Mouse (Mus musculus) embryonic facial prominence, embryonic 14.5 days (tissue): ENCODE results near the gene Tspan31. TPM values are rescaled to one million over a fixed set of nuclear protein-coding genes. Genes with fewer than 3 reads are reported as not detected.
"Not testable (repeated sequence)": the region's sequence is repeated elsewhere in the genome, so short reads cannot be mapped to it uniquely, and the experiment has no call there.

Source experiments
- ATAC-seq: fragments of 200-750 bp; cut with Nextera tagmentation; 2 replicates; pipeline ENCODE4 v1.8.0; 2017; ENCODE audit warnings: low read depth, moderate number of reproducible peaks, moderate TSS enrichment
- DNase-seq: peaks from one replicate; pipeline ENCODE4 v3.0.0-alpha.2; 2015; ENCODE audit warnings: low spot score
- H3K27ac ChIP-seq: fragments of 300-500 bp; sonication (generic); replicated peaks from 2 replicates; pipeline ENCODE4 v1.5.1; 2014; ENCODE audit warnings: low read depth, mild to moderate bottlenecking, low read length, moderate library complexity
- H3K27me3 ChIP-seq: fragments of 300-500 bp; sonication (generic); replicated peaks from 2 replicates; pipeline ENCODE4 v1.6.1; 2014; ENCODE audit warnings: low read length; ENCODE audit not compliant: control insufficient read depth, insufficient read depth
- H3K36me3 ChIP-seq: fragments of 300-500 bp; sonication (generic); 2 replicates; pipeline ENCODE4 v1.6.1; 2014; ENCODE audit warnings: low read length, mixed read lengths; ENCODE audit not compliant: control insufficient read depth, insufficient read depth
- H3K4me1 ChIP-seq: fragments of 300-500 bp; sonication (generic); 2 replicates; pipeline ENCODE4 v1.6.1; 2014; ENCODE audit warnings: antibody characterized with exemption, low read length; ENCODE audit not compliant: control insufficient read depth, insufficient read depth
- H3K4me2 ChIP-seq: fragments of 300-500 bp; sonication (generic); 2 replicates; pipeline ENCODE4 v1.6.1; 2014; ENCODE audit warnings: low read depth, mild to moderate bottlenecking, low read length, moderate library complexity, mixed read lengths
- H3K4me3 ChIP-seq: fragments of 300-500 bp; sonication (generic); 2 replicates; pipeline ENCODE4 v1.5.1; 2014; ENCODE audit warnings: low read depth, mild to moderate bottlenecking, low read length
- H3K9ac ChIP-seq: fragments of 300-500 bp; sonication (generic); 2 replicates; pipeline ENCODE4 v1.6.1; 2014; ENCODE audit warnings: low read depth, mild to moderate bottlenecking, low read length, moderate library complexity, mixed read lengths
- H3K9me3 ChIP-seq: fragments of 300-500 bp; sonication (generic); 2 replicates; pipeline ENCODE4 v1.6.1; 2016; ENCODE audit warnings: low read length; ENCODE audit not compliant: control insufficient read depth
- WGBS: fragments of 180-500 bp; shearing (Covaris S2); extraction: QIAGEN DNeasy Blood & Tissue Kit; methylation state at CpG from one replicate; pipeline ENCODE4 v1.1.7; 2014; 5-methylcytosine and 5-hydroxymethylcytosine counted together
- polyA plus RNA-seq: library from polyadenylated mRNA; unstranded; fragments of >200 nt; fragmentation: Nextera tagmentation; extraction: Ambion mirVana; gene quantifications from 2 replicates; pipeline ENCODE4 v1.2.1, GENCODE M21; 2014

Tspan31 gene
- polyA plus RNA-seq, 1 experiment from 2014 or later: 51.8 TPM

GRCm38 (mm10) chr10:127063239-127063872, 6.7 kb downstream of the Tspan31 start, which contains the start of gene Cdk4:
Gene Cdk4, plus strand, starts transcription at chr10:127063534.
- DNase-seq (peak; percentile 99), ATAC-seq (peak; percentile 88)
- Histone ChIP-seq H3K4me1 (peaks cover 13% of the 10 kb centered on the region), H3K27me3 (0 out of 2 replicates have a peak, but pooled peaks cover 11% of the 10 kb centered on the region), H3K9me3 (no peaks in the 10 kb centered on the region), H3K36me3 (peaks cover 39% of the 10 kb centered on the region), H3K4me3 (peak within 1 kb of the TSS; percentile 90), H3K27ac (peak within 1 kb of the TSS; percentile 88), H3K4me2 (peak within 1 kb of the TSS; percentile 93), H3K9ac (peak within 1 kb of the TSS; percentile 97)
- WGBS: under 1% methylated on average over 24 of the region's 46 CpGs

GRCm38 (mm10) chr10:127062503-127062902, 7.6 kb downstream of the Tspan31 start:
- DNase-seq (no peak), ATAC-seq (no peak)
- Histone ChIP-seq H3K9ac (no peak overlapping the region), H3K4me3 (no peak overlapping the region; the same call in 1 of the 2 replicates), H3K4me2 (no peak overlapping the region), H3K27me3 (peaks cover 13% of the 10 kb centered on the region; the same call in 1 of the 2 replicates), H3K9me3 (no peaks in the 10 kb centered on the region), H3K27ac (peak overlapping the region; percentile 50; the same call in 1 of the 2 replicates), H3K4me1 (peaks cover 13% of the 10 kb centered on the region), H3K36me3 (peaks cover 33% of the 10 kb centered on the region)
- WGBS: 73% methylated on average over 5 of the region's 5 CpGs

DNA sequence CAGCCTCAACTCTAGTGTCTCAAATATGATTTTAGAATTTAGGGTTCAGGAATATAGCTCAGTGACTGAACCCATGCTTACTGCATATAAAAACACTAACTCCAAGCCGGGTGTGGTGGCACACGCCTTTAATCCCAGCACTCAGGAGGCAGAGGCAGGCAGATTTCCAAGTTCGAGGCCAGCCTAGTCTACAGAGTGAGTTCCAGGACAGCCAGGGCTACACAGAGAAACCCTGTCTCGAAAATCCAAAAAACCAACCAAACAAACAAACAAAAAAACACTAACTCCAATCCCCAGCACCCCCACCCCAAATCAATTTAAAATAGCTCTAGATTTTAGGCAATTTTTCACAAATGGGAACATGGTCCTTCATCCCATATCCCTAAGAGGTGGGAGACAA, 8.0 kb downstream of the Tspan31 start:
- H3K27ac ChIP-seq, H3K9me3 ChIP-seq, ATAC-seq, H3K4me3 ChIP-seq, H3K9ac ChIP-seq, DNase-seq, H3K4me2 ChIP-seq: not testable (repeated sequence)
- 79% methylated on average over 4 of the region's 4 CpGs for WGBS
- Histone ChIP-seq H3K4me1 (peaks cover 13% of the 10 kb centered on the region), H3K27me3 (peaks cover 14% of the 10 kb centered on the region; the same call in 1 of the 2 replicates), H3K36me3 (peaks cover 33% of the 10 kb centered on the region)

- Histone ChIP-seq H3K36me3 (peaks cover 33% of the 10 kb centered on the region), H3K27ac (no peak overlapping the region), H3K4me2 (no peak overlapping the region), H3K4me1 (peaks cover 13% of the 10 kb centered on the region), H3K4me3 (no peak overlapping the region), H3K27me3 (peaks cover 14% of the 10 kb centered on the region; the same call in 1 of the 2 replicates), H3K9ac (no peak overlapping the region), H3K9me3 (no peaks in the 10 kb centered on the region)
- no peak for DNase-seq
- ATAC-seq: no peak
- 64% methylated on average over 2 of the region's 2 CpGs for WGBS
Measured at GRCm38 (mm10) chr10:127061513-127061912, 8.6 kb downstream of the Tspan31 start.

- Histone ChIP-seq H3K9me3 (no peaks in the 10 kb centered on the region), H3K36me3 (peaks cover 33% of the 10 kb centered on the region), H3K4me3 (no peak overlapping the region), H3K27me3 (peaks cover 14% of the 10 kb centered on the region; the same call in 1 of the 2 replicates), H3K27ac (no peak overlapping the region), H3K4me2 (no peak overlapping the region), H3K4me1 (peaks cover 13% of the 10 kb centered on the region), H3K9ac (no peak overlapping the region)
- 34% methylated on average over 5 of the region's 5 CpGs for WGBS
- ATAC-seq (no peak), DNase-seq (no peak)
Measured at GRCm38 (mm10) chr10:127061085-127061484, 9.0 kb downstream of the Tspan31 start.

- peak within 1 kb of the TSS; percentile 58 for H3K27ac ChIP-seq
Measured at GRCm38 (mm10) chr10:127059968-127060916, 9.8 kb downstream of the Tspan31 start, which contains the start of gene March9. Gene March9, minus strand, starts transcription at chr10:127060184.

DNA sequence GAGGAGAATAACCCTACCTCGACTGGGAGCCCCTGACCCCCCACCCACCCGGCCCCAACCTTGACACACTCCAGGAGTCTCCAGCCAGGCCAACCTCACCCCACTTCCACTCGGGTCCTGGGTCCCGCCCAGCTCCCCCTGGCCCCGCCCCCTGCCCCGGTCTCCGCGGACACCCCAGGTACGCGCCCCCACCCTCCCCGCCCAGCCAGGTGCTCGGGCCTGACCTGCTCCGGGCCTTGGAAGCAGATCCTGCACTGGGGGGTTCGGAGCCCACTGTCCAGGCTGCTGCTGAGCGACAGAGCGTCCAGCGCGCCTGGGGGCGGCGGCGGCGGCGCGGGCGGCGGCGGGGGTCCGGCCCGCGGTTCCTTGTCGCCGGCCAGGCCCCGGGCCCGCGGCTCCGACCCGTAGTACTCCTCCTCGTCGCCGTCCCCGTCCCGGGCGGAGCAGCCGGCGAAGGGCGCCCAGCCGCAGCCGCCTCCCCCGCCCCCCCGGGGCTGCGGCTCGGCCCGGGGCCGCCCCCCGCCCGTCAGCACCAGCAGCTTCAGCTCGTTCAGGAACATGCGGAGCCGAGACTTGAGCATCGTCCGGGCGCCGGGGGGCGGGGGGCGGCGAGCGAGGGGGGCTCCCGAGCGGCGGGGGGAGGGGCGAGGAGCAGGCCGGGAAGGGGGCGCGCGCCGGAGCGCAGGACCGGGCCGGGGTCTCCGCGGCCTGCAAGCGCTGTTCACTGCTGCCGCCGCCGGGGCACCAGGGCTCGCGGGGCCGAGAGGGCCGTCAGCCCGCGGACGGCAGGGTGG, 10.7 kb downstream of the Tspan31 start:
- Histone ChIP-seq H3K4me1 (peaks cover 7% of the 10 kb centered on the region; the same call in 1 of the 2 replicates), H3K9me3 (no peaks in the 10 kb centered on the region), H3K4me2 (peak overlapping the region; percentile 96), H3K27ac (peak overlapping the region; percentile 58), H3K27me3 (peaks cover 14% of the 10 kb centered on the region; the same call in 1 of the 2 replicates), H3K9ac (peak overlapping the region; percentile 89), H3K36me3 (peaks cover 25% of the 10 kb centered on the region), H3K4me3 (peak overlapping the region; percentile 83)
- DNase-seq (no peak), ATAC-seq (no peak; the same call in 1 of the 2 replicates)
- WGBS: 0% methylated on average over 6 of the region's 92 CpGs

More at GRCm38 (mm10) chr10:127059968-127060916, 9.8 kb downstream of the Tspan31 start, which contains the start of gene March9:
- H3K36me3 ChIP-seq: peaks cover 31% of the 10 kb centered on the region
- H3K9ac ChIP-seq: peak within 1 kb of the TSS; percentile 89
- ATAC-seq (peak; percentile 39), DNase-seq (peak; percentile 93)
- WGBS: 1% methylated on average over 35 of the region's 72 CpGs
- H3K27me3 ChIP-seq: peaks cover 14% of the 10 kb centered on the region; the same call in 1 of the 2 replicates
- H3K4me1 ChIP-seq: peaks cover 13% of the 10 kb centered on the region
- peak within 1 kb of the TSS; percentile 96 for H3K4me2 ChIP-seq
- H3K4me3 ChIP-seq: peak within 1 kb of the TSS; percentile 83
- no peaks in the 10 kb centered on the region for H3K9me3 ChIP-seq
